Mouse (Mus musculus) midbrain, embryonic 13.5 days (tissue): Measurements from ENCODE around the gene Rplp1. TPM values are rescaled to one million over a fixed set of nuclear protein-coding genes. Genes with fewer than 3 reads are reported as not detected.

Experiments
- ATAC-seq: fragments of 200-750 bp; cut with Nextera tagmentation; 2 replicates; pipeline ENCODE4 v1.8.0; 2017; ENCODE audit warnings: mild to moderate bottlenecking, moderate TSS enrichment, moderate library complexity
- H3K27ac ChIP-seq: fragments of 300-500 bp; sonication (generic); 2 replicates; pipeline ENCODE4 v1.5.1; 2015; ENCODE audit warnings: inconsistent platforms, mild to moderate bottlenecking, moderate library complexity
- H3K27me3 ChIP-seq: fragments of 300-500 bp; sonication (generic); 2 replicates; pipeline ENCODE4 v1.6.1; 2015; ENCODE audit warnings: mild to moderate bottlenecking, inconsistent platforms
- H3K36me3 ChIP-seq: fragments of 300-500 bp; sonication (generic); 2 replicates; pipeline ENCODE4 v1.6.1; 2015; ENCODE audit warnings: mild to moderate bottlenecking, inconsistent platforms
- H3K4me1 ChIP-seq: fragments of 300-500 bp; sonication (generic); replicated peaks from 2 replicates; pipeline ENCODE4 v1.6.1; 2015; ENCODE audit warnings: inconsistent platforms
- H3K4me2 ChIP-seq: fragments of 300-500 bp; sonication (generic); replicated peaks from 2 replicates; pipeline ENCODE4 v1.6.1; 2015; ENCODE audit warnings: moderate library complexity, mild to moderate bottlenecking, inconsistent platforms
- H3K4me3 ChIP-seq: fragments of 300-500 bp; sonication (generic); replicated peaks from 2 replicates; pipeline ENCODE4 v1.5.1; 2015; ENCODE audit warnings: mild to moderate bottlenecking, inconsistent platforms
- H3K9ac ChIP-seq: fragments of 300-500 bp; sonication (generic); replicated peaks from 2 replicates; pipeline ENCODE4 v1.6.1; 2015; ENCODE audit warnings: mild to moderate bottlenecking, inconsistent platforms
- H3K9me3 ChIP-seq: fragments of 300-500 bp; sonication (generic); 2 replicates; pipeline ENCODE4 v1.6.1; 2016; ENCODE audit warnings: mild to moderate bottlenecking, inconsistent platforms
- WGBS: fragments of 180-500 bp; shearing (Covaris S2); methylation state at CpG from one replicate; pipeline ENCODE4 v1.1.7; 2015; 5-methylcytosine and 5-hydroxymethylcytosine counted together
- polyA plus RNA-seq: library from polyadenylated mRNA; unstranded; fragments of >200 nt; fragmentation: Nextera tagmentation; extraction: Ambion mirVana; gene quantifications from 2 replicates; pipeline ENCODE4 v1.2.1, GENCODE M21; 2015

Gene Rplp1
- polyA plus RNA-seq, 1 experiment from 2014 or later, result 872 TPM

- Histone ChIP-seq H3K4me1 (no peaks in the 10 kb centered on the region), H3K4me2 (no peak overlapping the region), H3K4me3 (no peak overlapping the region), H3K27ac (no peak overlapping the region), H3K36me3 (peaks cover 51% of the 10 kb centered on the region), H3K9ac (no peak overlapping the region), H3K9me3 (no peaks in the 10 kb centered on the region), H3K27me3 (no peaks in the 10 kb centered on the region)
- 84% methylated on average over 2 of the region's 2 CpGs for WGBS
- ATAC-seq, result no peak
Measured at GRCm38 (mm10) chr9:61933333-61933732, 19.0 kb upstream of the Rplp1 start.

GRCm38 (mm10) chr9:61932009-61932408 lies 17.7 kb upstream of the Rplp1 start:
- H3K9ac ChIP-seq, result no peak overlapping the region

GRCm38 (mm10) chr9:61925086-61925660 lies 10.8 kb upstream of the Rplp1 start:
- WGBS, result 92% methylated on average over 10 of the region's 10 CpGs
- H3K36me3 ChIP-seq, result peaks cover 44% of the 10 kb centered on the region
- no peak overlapping the region for H3K27ac ChIP-seq

More at GRCm38 (mm10) chr9:61932009-61932408, 17.7 kb upstream of the Rplp1 start:
- Histone ChIP-seq H3K4me2 (no peak overlapping the region), H3K27me3 (no peaks in the 10 kb centered on the region), H3K27ac (no peak overlapping the region), H3K4me3 (no peak overlapping the region), H3K9me3 (no peaks in the 10 kb centered on the region), H3K36me3 (peaks cover 48% of the 10 kb centered on the region), H3K4me1 (no peaks in the 10 kb centered on the region)
- no peak for ATAC-seq
- WGBS, result 91% methylated on average over 3 of the region's 3 CpGs

GRCm38 (mm10) chr9:61920331-61920730 lies 6.0 kb upstream of the Rplp1 start:
- Histone ChIP-seq H3K27ac (no peak overlapping the region), H3K4me1 (peaks cover 2% of the 10 kb centered on the region; the same call in 1 of the 2 replicates), H3K9ac (no peak overlapping the region), H3K4me3 (no peak overlapping the region), H3K4me2 (no peak overlapping the region), H3K27me3 (no peaks in the 10 kb centered on the region), H3K36me3 (peaks cover 35% of the 10 kb centered on the region), H3K9me3 (no peaks in the 10 kb centered on the region)
- ATAC-seq, result no peak
- WGBS, result 96% methylated on average over 6 of the region's 6 CpGs

More at GRCm38 (mm10) chr9:61925086-61925660, 10.8 kb upstream of the Rplp1 start:
- H3K4me1 ChIP-seq, result no peaks in the 10 kb centered on the region
- no peak for ATAC-seq
- no peaks in the 10 kb centered on the region for H3K27me3 ChIP-seq
- no peak overlapping the region for H3K4me3 ChIP-seq
- no peaks in the 10 kb centered on the region for H3K9me3 ChIP-seq
- no peak overlapping the region for H3K4me2 ChIP-seq
- H3K9ac ChIP-seq, result no peak overlapping the region

GRCm38 (mm10) chr9:61919464-61919863 lies 5.1 kb upstream of the Rplp1 start:
- H3K36me3 ChIP-seq, result peaks cover 28% of the 10 kb centered on the region
- no peak for ATAC-seq
- no peaks in the 10 kb centered on the region for H3K27me3 ChIP-seq
- no peak overlapping the region for H3K27ac ChIP-seq
- no peak overlapping the region for H3K4me3 ChIP-seq
- no peak overlapping the region for H3K4me2 ChIP-seq
- H3K9me3 ChIP-seq, result no peaks in the 10 kb centered on the region
- WGBS, result 96% methylated on average over 5 of the region's 5 CpGs
- peaks cover 6% of the 10 kb centered on the region; the same call in 1 of the 2 replicates for H3K4me1 ChIP-seq
- 0 out of 2 replicates have a peak overlapping the region, but pooled peaks have one; percentile 15 for H3K9ac ChIP-seq

- no peak overlapping the region for H3K9ac ChIP-seq
- no peaks in the 10 kb centered on the region for H3K27me3 ChIP-seq
- peaks cover 20% of the 10 kb centered on the region for H3K4me1 ChIP-seq
- peaks cover 26% of the 10 kb centered on the region for H3K36me3 ChIP-seq
- H3K4me3 ChIP-seq, result no peak overlapping the region
- no peak overlapping the region for H3K27ac ChIP-seq
- no peaks in the 10 kb centered on the region for H3K9me3 ChIP-seq
- ATAC-seq, result no peak
- H3K4me2 ChIP-seq, result no peak overlapping the region
- 93% methylated on average over 6 of the region's 6 CpGs for WGBS
Measured at GRCm38 (mm10) chr9:61917436-61917835, 3.1 kb upstream of the Rplp1 start.

GRCm38 (mm10) chr9:61916986-61917385 lies 2.6 kb upstream of the Rplp1 start:
- Histone ChIP-seq H3K36me3 (peaks cover 29% of the 10 kb centered on the region), H3K4me2 (no peak overlapping the region), H3K27me3 (no peaks in the 10 kb centered on the region), H3K4me3 (no peak overlapping the region), H3K27ac (no peak overlapping the region), H3K9ac (no peak overlapping the region), H3K9me3 (no peaks in the 10 kb centered on the region), H3K4me1 (peaks cover 23% of the 10 kb centered on the region)
- WGBS, result 89% methylated on average over 3 of the region's 3 CpGs
- no peak for ATAC-seq

GRCm38 (mm10) chr9:61915393-61916005 lies 1.2 kb upstream of the Rplp1 start:
- peak overlapping the region; percentile 87 for H3K4me3 ChIP-seq
- H3K4me1 ChIP-seq, result peaks cover 23% of the 10 kb centered on the region
- ATAC-seq, result no peak
- H3K4me2 ChIP-seq, result peak overlapping the region; percentile 80
- WGBS, result 40% methylated on average over 4 of the region's 4 CpGs
- H3K27ac ChIP-seq, result peak overlapping the region; percentile 92
- peak overlapping the region; percentile 69 for H3K9ac ChIP-seq
- H3K36me3 ChIP-seq, result peaks cover 39% of the 10 kb centered on the region
- no peaks in the 10 kb centered on the region for H3K27me3 ChIP-seq
- no peaks in the 10 kb centered on the region for H3K9me3 ChIP-seq

GRCm38 (mm10) chr9:61914917-61915300 lies 567 bp upstream of the Rplp1 start:
- Histone ChIP-seq H3K36me3 (peaks cover 39% of the 10 kb centered on the region), H3K4me1 (peaks cover 23% of the 10 kb centered on the region), H3K4me3 (peak overlapping the region; percentile 87), H3K9ac (peak overlapping the region; percentile 69), H3K9me3 (no peaks in the 10 kb centered on the region), H3K27me3 (no peaks in the 10 kb centered on the region), H3K27ac (peak overlapping the region; percentile 92), H3K4me2 (peak overlapping the region; percentile 80)
- WGBS, result 4% methylated on average over 13 of the region's 13 CpGs
- no peak for ATAC-seq

GRCm38 (mm10) chr9:61911300-61912128 lies 2.8 kb downstream of the Rplp1 start:
- peaks cover 24% of the 10 kb centered on the region for H3K36me3 ChIP-seq

GRCm38 (mm10) chr9:61910526-61911256 lies 3.7 kb downstream of the Rplp1 start:
- Histone ChIP-seq H3K4me3 (no peak overlapping the region), H3K4me2 (no peak overlapping the region), H3K9me3 (no peaks in the 10 kb centered on the region), H3K36me3 (peaks cover 24% of the 10 kb centered on the region), H3K4me1 (peaks cover 23% of the 10 kb centered on the region), H3K9ac (no peak overlapping the region; the same call in 1 of the 2 replicates), H3K27ac (no peak overlapping the region), H3K27me3 (no peaks in the 10 kb centered on the region)
- 48% methylated on average over 20 of the region's 20 CpGs for WGBS
- no peak for ATAC-seq

More at GRCm38 (mm10) chr9:61911300-61912128, 2.8 kb downstream of the Rplp1 start:
- no peak for ATAC-seq
- Histone ChIP-seq H3K4me1 (peaks cover 23% of the 10 kb centered on the region), H3K4me2 (no peak overlapping the region), H3K4me3 (no peak overlapping the region), H3K9me3 (no peaks in the 10 kb centered on the region), H3K27ac (no peak overlapping the region), H3K27me3 (no peaks in the 10 kb centered on the region), H3K9ac (no peak overlapping the region)
- 62% methylated on average over 6 of the region's 6 CpGs for WGBS
